Mouse (Mus musculus): ENCODE data around the gene Tlr4. TPM values are rescaled to one million over a fixed set of nuclear protein-coding genes. Genes with fewer than 3 reads are reported as not detected.

The Tlr4 gene
- total RNA-seq (2015) (13.9 and 15.3 TPM in 2 replicates), total RNA-seq (2017) (13.0 and 13.6 TPM in 2 replicates)

DNA sequence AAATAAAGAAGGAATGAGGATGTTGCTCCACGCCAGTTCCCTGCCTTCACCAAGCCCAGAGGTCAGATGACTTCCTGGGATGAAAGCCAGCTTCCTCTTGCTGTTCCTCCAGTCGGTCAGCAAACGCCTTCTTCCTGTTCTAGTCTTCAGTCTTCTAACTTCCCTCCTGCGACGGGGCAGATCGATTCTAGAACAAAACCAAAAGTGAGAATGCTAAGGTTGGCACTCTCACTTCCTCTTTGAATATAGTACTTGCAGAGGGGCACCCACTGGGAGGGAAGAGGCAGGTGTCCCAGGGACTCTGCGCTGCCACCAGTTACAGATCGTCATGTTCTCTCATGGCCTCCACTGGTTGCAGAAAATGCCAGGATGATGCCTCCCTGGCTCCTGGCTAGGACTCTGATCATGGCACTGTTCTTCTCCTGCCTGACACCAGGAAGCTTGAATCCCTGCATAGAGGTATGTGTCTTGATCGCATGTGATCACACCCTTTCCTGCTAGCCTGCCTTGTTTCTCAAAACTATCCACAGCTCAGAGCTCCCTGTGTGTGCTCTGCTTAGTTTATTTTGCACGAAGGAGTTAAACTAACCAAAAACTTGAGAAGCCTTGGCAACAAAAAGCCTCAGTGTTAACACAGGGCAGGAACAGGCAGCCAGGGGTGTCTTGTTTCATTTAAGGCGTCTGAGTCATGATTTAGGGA, at the start of gene Tlr4:
TSS of gene Tlr4 (plus strand) at position 122 of the 700 bp plus-strand sequence.
- ATAC-seq (replicated peaks; ENCODE audit: poor library complexity) = peak; percentile 94

- no peak for ATAC-seq (replicated peaks; ENCODE audit: poor library complexity)
Observed at GRCm38 (mm10) chr4:66794283-66794682, 33.1 kb upstream of the Tlr4 start.

- ATAC-seq (replicated peaks; ENCODE audit: poor library complexity) = peak; percentile 95
Observed at GRCm38 (mm10) chr4:66796683-66797082, 30.7 kb upstream of the Tlr4 start.

GRCm38 (mm10) chr4:66804552-66805301, 22.7 kb upstream of the Tlr4 start:
- no peak for ATAC-seq (replicated peaks; ENCODE audit: poor library complexity)

DNA sequence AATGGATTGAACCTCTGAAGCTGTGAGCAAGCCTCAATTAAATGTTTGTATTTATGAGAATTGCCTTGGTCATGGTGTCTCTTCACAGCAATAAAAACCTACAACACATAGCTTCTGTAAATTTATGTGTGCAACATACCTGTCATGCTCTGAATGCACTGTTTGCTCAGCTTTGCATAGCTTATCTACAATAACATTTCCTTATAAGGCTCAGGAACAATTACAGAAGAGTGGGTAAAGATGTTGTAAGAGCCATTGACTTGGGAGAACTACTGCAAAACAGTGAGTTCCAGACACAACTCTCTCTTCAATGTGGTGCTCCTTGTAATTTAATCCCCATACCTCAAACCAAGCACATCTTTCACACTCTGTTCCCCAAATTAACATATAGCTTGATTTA, 21.6 kb upstream of the Tlr4 start:
- peak; percentile 46; the same call in 1 of the 2 replicates for ATAC-seq (replicated peaks; ENCODE audit: poor library complexity)

DNA sequence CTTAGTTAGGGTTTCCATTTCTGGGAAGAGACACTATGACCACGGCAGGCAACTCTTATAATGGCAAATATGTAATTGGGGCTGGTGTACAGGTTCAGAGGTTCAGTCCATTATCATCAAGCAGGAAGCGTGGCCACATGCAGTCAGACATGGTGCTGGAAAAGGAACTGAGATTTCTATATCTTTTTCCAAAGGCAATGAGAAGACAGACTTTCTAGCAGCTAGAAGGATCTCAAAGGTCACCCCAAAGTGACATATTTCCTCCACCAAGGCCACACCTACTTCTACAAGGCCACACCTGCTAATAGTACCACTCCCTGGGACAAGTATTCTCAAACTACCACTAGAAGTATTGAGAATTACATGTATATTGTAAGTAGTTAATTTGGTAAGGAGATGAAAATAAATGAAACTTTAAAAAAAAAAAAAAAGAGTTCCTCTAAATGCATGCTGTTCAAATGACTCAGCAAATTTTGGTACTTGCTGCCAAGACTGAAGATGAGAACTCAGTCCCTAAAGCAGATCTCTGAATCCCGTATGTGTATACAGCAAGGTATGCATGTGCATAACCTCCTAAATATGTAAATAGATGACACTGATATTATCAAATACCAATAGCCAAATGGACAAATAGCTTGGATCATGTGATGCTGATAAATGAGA, 10.9 kb upstream of the Tlr4 start:
- peak; percentile 60; the same call in 1 of the 2 replicates for ATAC-seq (replicated peaks; ENCODE audit: poor library complexity)

- ATAC-seq (replicated peaks; ENCODE audit: poor library complexity) = no peak
Observed at GRCm38 (mm10) chr4:66821171-66821570, 6.2 kb upstream of the Tlr4 start.

GRCm38 (mm10) chr4:66821764-66822163, 5.6 kb upstream of the Tlr4 start:
- peak; percentile 83 for ATAC-seq (replicated peaks; ENCODE audit: poor library complexity)

DNA sequence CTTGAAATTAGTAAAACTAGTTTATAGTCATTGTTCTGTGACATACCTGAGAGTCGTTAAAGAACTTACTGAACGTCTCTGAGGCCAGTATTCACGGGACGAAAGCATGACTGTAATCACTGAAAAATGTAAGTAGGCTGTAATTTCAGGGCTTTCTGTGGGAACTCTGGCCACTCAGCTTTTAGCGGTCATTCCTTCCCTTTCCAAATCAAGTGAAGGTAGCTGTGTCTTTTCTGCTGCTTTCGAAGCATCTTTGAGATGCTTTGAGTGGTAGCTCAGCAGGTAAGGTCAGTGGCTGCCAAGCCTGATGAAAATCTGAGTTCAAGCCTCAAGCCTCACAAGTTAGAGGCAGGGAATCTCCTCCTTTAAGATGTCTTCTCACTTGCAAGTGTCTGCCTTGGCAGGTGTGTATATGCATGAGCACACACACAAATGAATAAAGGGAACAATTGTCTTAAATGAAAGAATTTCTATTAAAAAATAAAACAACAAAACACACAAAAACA, 832 bp downstream of the Tlr4 start:
- no peak for ATAC-seq (replicated peaks; ENCODE audit: poor library complexity)

DNA sequence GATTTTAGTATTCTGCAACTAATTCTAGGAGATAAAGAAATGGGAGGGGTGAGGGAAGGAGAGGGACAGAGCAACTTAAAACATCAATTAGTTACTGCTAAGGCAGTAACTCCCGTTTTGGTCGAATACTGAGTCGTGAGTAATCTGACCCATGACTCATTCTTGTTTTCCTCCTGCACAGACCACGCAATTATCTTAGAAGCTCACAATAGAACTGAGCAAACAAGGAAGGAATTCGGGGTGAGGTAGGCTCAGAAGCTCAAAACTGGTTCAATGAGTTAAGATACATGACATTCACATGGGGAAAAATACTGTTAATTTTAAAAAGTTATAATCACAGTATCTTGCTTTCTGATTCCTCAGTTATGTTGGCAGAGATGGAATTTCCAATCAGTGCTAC, 1.3 kb downstream of the Tlr4 start:
- ATAC-seq (replicated peaks; ENCODE audit: poor library complexity) = 0 out of 2 replicates have a peak, but pooled peaks have one; percentile 12

GRCm38 (mm10) chr4:66838071-66838470, 10.7 kb downstream of the Tlr4 start:
- ATAC-seq (replicated peaks; ENCODE audit: poor library complexity) = no peak

DNA sequence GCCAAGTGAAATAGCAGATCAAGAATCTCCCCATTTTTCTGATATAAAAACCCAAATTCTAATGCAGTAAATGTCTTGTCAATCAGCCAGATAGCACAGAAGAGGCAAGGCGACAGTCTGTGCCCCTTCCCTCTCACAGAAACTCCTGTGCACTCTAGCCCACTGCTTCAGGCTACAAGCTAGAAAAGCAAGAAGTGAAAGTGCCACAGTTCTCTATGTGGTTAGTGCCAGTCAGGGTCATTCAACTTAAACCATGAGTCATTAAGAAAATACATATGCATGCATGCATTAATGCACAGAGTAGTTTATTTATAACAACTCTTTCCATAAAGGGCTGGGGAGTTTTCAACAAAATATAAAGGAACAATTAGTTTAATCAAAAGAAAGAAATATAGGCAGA, 15.9 kb downstream of the Tlr4 start:
- peak; percentile 99 for ATAC-seq (replicated peaks; ENCODE audit: poor library complexity)

- ATAC-seq (replicated peaks; ENCODE audit: poor library complexity) = peak; percentile 95
Observed at GRCm38 (mm10) chr4:66852011-66852410, 24.6 kb downstream of the Tlr4 start.

- peak; percentile 80 for ATAC-seq (replicated peaks; ENCODE audit: poor library complexity)
Observed at GRCm38 (mm10) chr4:66856992-66857391, 29.6 kb downstream of the Tlr4 start.

GRCm38 (mm10) chr4:66869919-66870318, 42.5 kb downstream of the Tlr4 start:
- no peak for ATAC-seq (replicated peaks; ENCODE audit: poor library complexity)

DNA sequence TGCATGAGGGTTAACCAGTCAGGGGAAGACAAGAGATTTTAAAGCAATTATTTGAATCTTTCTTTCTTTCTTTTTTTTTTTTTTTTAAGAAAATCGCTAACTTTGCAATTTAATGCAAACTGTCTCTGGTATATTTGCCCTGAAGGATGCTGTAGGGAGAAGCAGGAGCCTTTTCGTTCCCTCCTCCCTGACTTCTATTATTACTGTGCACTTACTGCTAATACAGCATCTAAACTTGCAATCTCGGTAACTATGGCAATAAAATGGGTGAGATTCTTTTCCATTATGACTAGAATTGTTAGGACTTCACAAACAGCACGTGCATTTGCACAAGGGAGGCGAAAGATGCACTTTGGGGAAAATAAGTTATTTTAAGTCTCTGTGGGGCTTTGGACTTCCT, 44.6 kb downstream of the Tlr4 start:
- ATAC-seq (replicated peaks; ENCODE audit: poor library complexity) = no peak

GRCm38 (mm10) chr4:66873342-66873741, 46.0 kb downstream of the Tlr4 start:
- no peak for ATAC-seq (replicated peaks; ENCODE audit: poor library complexity)

- no peak for ATAC-seq (replicated peaks; ENCODE audit: poor library complexity)
Observed at GRCm38 (mm10) chr4:66875751-66876150, 48.4 kb downstream of the Tlr4 start.

GRCm38 (mm10) chr4:66877609-66878008, 50.2 kb downstream of the Tlr4 start:
- no peak for ATAC-seq (replicated peaks; ENCODE audit: poor library complexity)

DNA sequence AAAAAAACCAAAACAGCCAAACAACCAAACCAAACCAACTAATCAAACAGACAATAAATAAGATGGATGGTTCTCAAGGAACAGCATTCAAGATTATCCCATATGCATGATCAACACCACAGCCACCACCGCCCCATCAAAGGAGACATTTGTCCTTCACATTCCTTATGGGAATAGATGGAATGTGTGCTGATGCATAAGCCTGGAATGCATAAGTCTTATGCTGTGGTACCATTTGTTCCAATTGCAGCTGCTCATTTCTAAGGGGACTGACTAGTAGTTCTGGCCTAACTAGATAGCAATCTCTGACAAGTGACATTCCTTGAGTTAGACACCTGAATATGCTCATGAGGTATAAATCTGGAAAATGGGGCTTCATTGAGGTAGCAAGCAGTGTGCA, 54.1 kb downstream of the Tlr4 start:
- ATAC-seq (replicated peaks; ENCODE audit: poor library complexity) = no peak

- ATAC-seq (replicated peaks; ENCODE audit: poor library complexity) = no peak
Observed at GRCm38 (mm10) chr4:66883264-66883663, 55.9 kb downstream of the Tlr4 start.
